Mouse (Mus musculus): ENCODE results near the gene Jade1. TPM values are rescaled to one million over a fixed set of nuclear protein-coding genes. Genes with fewer than 3 reads are reported as not detected.

The Jade1 gene
- 179 and 201 TPM in 2 replicates for polyA plus RNA-seq (2011; ENCODE audit: insufficient read depth, insufficient read length, low read depth, missing spikeins)

DNA sequence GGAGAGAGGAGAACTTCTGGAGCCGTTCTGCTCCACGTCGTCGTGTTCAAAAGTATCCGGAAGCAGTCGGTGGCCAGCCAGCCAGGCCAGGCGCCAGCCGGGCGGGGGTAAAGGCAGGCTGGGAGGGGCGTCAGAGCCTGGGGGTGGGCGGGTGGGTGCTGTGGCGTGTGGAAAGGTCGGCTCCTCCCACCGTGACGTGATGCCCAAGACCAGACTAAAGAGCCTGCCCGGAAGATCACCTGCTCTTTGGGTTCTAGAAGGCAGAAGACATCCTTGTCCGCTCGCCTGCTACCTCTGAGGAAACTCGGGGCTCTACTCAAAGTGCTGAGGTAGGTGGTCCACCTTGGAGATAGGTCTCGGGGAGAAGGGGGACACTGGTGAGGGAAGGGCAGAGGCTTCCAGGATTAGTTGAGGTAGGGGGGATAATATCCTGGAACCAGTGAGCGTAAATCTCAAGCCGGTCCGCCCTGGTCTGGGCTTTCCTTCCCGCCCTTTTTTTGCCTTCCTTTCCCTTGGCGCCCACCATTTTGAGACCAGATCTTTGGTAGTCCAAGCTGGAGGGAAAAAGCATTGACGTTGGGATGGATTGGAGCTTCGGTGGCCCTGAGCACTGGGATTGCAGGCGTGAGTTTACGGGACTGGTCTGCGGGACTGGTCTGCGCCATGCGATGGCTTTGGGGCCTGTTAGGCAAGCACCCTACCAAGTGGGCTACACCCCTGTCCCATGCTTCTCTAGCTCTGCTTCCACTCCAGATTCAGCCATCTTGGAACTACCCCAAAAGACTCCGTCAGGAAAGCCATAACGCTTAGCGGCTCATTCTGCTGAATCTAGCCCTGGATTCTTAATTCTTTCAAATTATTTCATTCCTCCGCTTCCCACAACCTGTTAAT is at the start of gene Jade1:
Gene Jade1, plus strand, starts transcription at position 241 of the 891 bp plus-strand sequence.
- Histone ChIP-seq H3K9me3 (replicated peaks; ENCODE audit: control insufficient read depth, insufficient read depth, low read length, poor library complexity, severe bottlenecking) (no peaks in the 10 kb centered on the region), H3K9ac (ENCODE audit: low read depth, poor library complexity, severe bottlenecking) (peak within 1 kb of the TSS; percentile 82), H3K36me3 (ENCODE audit: control insufficient read depth, insufficient read depth, low read length, poor library complexity, severe bottlenecking) (peaks cover 44% of the 10 kb centered on the region), H3K27ac (ENCODE audit: insufficient read depth, low read length) (peak within 1 kb of the TSS; percentile 78), H3K4me3 (ENCODE audit: low read depth, low read length) (peak within 1 kb of the TSS; percentile 95), H3K4me1 (ENCODE audit: control insufficient read depth, insufficient read depth, low read length) (no peaks in the 10 kb centered on the region), H3K27me3 (ENCODE audit: control insufficient read depth, insufficient read depth, low read length, poor library complexity, severe bottlenecking) (no peaks in the 10 kb centered on the region)
- no peak for TF ChIP-seq CTCF (IDR thresholded peaks at IDR 0.05; ENCODE audit: low read depth, low read length)
- TF ChIP-seq POLR2A (IDR thresholded peaks at IDR 0.05; ENCODE audit: insufficient read depth, low read length) = peak; percentile 95
- 0 out of 2 replicates have a peak, but pooled peaks have one; percentile 22 for TF ChIP-seq EP300 (IDR thresholded peaks at IDR 0.05; ENCODE audit: insufficient read depth, low read depth, low read length)

DNA sequence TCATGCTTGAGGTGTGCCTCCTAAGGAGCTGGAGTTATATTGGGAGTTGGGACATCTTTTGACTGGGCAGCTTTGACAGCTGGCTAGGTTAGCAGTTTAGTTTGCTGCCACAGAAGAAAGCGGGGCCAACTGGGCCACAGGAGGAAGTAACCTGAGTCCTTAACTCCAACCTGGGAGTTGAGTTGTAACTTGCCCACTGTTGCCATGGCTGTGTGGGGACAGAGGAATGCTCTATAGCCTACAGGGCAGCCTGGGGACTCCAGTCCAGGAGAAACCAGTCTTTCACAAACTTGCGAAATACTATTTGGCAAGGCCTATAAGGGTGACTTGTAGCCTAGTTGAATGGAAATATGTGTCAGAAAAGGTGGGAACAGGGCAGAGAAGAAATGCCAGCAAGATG is 46.1 kb upstream of the Jade1 start:
- Histone ChIP-seq H3K36me3 (ENCODE audit: control insufficient read depth, insufficient read depth, low read length, poor library complexity, severe bottlenecking) (peaks cover 27% of the 10 kb centered on the region), H3K4me1 (ENCODE audit: control insufficient read depth, insufficient read depth, low read length) (no peaks in the 10 kb centered on the region), H3K27me3 (ENCODE audit: control insufficient read depth, insufficient read depth, low read length, poor library complexity, severe bottlenecking) (no peaks in the 10 kb centered on the region), H3K27ac (ENCODE audit: insufficient read depth, low read length) (no peak overlapping the region), H3K9me3 (replicated peaks; ENCODE audit: control insufficient read depth, insufficient read depth, low read length, poor library complexity, severe bottlenecking) (no peaks in the 10 kb centered on the region), H3K4me3 (ENCODE audit: low read depth, low read length) (no peak overlapping the region), H3K9ac (ENCODE audit: low read depth, poor library complexity, severe bottlenecking) (no peak overlapping the region)
- TF ChIP-seq POLR2A (IDR thresholded peaks at IDR 0.05; ENCODE audit: insufficient read depth, low read length) (no peak), CTCF (IDR thresholded peaks at IDR 0.05; ENCODE audit: low read depth, low read length) (no peak), EP300 (IDR thresholded peaks at IDR 0.05; ENCODE audit: insufficient read depth, low read depth, low read length) (no peak)

DNA sequence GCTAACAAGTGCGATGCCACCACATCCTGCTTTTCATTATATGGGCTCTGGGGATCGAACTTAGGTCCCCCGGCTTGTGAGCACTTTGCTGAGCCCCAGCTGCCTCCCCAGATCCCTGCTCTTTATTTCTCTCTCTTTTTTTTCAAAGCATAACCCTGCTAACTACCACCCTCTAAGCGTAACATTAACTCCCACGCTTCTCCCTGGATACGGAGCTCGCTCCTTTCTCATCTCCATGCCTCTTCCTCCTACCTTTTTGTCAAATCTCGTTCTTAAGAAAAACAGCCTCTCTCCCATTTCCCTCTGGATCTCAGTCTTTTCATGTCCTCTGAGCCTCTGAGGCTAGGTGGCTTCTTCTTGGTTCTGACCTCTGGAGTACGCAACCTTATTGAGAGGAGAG is 45.3 kb upstream of the Jade1 start:
- TF ChIP-seq EP300 (IDR thresholded peaks at IDR 0.05; ENCODE audit: insufficient read depth, low read depth, low read length) = no peak
- TF ChIP-seq POLR2A (IDR thresholded peaks at IDR 0.05; ENCODE audit: insufficient read depth, low read length) = no peak
- TF ChIP-seq CTCF (IDR thresholded peaks at IDR 0.05; ENCODE audit: low read depth, low read length) = no peak
- H3K9ac ChIP-seq (ENCODE audit: low read depth, poor library complexity, severe bottlenecking) = no peak overlapping the region
- no peak overlapping the region for H3K4me3 ChIP-seq (ENCODE audit: low read depth, low read length)
- no peaks in the 10 kb centered on the region for H3K9me3 ChIP-seq (replicated peaks; ENCODE audit: control insufficient read depth, insufficient read depth, low read length, poor library complexity, severe bottlenecking)
- no peaks in the 10 kb centered on the region for H3K27me3 ChIP-seq (ENCODE audit: control insufficient read depth, insufficient read depth, low read length, poor library complexity, severe bottlenecking)
- H3K4me1 ChIP-seq (ENCODE audit: control insufficient read depth, insufficient read depth, low read length) = no peaks in the 10 kb centered on the region
- H3K36me3 ChIP-seq (ENCODE audit: control insufficient read depth, insufficient read depth, low read length, poor library complexity, severe bottlenecking) = peaks cover 30% of the 10 kb centered on the region
- no peak overlapping the region for H3K27ac ChIP-seq (ENCODE audit: insufficient read depth, low read length)

DNA sequence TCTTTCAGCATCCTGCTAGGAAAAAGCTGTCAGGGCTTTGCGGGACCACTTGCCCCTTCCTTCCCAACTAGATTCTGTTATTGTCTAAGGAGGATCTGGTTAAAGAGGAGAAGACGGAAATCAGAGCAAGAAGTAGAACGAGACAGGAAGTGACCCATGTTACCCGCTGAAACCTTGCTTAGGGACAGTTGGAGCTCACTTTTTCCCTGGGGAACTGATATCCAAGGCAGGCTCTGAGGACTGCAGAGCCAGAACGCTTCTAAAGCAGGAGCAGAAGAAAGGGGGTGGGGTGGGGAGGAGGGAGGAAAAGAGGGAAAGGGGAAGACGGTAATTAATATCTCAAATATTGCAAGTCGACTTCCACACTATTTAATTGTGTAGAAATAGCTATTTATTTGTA is 44.8 kb upstream of the Jade1 start:
- H3K27ac ChIP-seq (ENCODE audit: insufficient read depth, low read length) = no peak overlapping the region
- no peak overlapping the region for H3K9ac ChIP-seq (ENCODE audit: low read depth, poor library complexity, severe bottlenecking)
- no peak overlapping the region for H3K4me3 ChIP-seq (ENCODE audit: low read depth, low read length)
- no peak for TF ChIP-seq POLR2A (IDR thresholded peaks at IDR 0.05; ENCODE audit: insufficient read depth, low read length)
- no peaks in the 10 kb centered on the region for H3K27me3 ChIP-seq (ENCODE audit: control insufficient read depth, insufficient read depth, low read length, poor library complexity, severe bottlenecking)
- no peaks in the 10 kb centered on the region for H3K9me3 ChIP-seq (replicated peaks; ENCODE audit: control insufficient read depth, insufficient read depth, low read length, poor library complexity, severe bottlenecking)
- H3K36me3 ChIP-seq (ENCODE audit: control insufficient read depth, insufficient read depth, low read length, poor library complexity, severe bottlenecking) = peaks cover 29% of the 10 kb centered on the region
- no peaks in the 10 kb centered on the region for H3K4me1 ChIP-seq (ENCODE audit: control insufficient read depth, insufficient read depth, low read length)

DNA sequence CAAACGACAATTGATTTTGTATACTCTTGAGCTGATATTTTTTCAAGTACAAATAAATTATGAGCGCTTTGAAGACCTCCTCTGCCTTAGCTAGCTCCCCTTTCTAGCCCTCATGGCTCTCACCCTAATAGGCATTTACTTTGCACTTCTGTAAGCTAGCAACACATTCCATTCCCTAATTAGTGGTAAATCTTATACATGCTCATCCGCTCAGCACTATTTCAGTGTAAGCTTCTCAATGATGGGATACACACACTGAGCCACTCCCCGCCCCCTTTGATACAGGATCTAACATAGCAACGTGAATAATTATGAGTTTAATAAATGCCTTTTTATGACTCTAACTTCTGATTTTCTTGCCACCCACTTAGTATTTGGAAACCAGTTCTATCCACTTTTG is 41.5 kb upstream of the Jade1 start:
- Histone ChIP-seq H3K27me3 (ENCODE audit: control insufficient read depth, insufficient read depth, low read length, poor library complexity, severe bottlenecking) (no peaks in the 10 kb centered on the region), H3K9me3 (replicated peaks; ENCODE audit: control insufficient read depth, insufficient read depth, low read length, poor library complexity, severe bottlenecking) (no peaks in the 10 kb centered on the region), H3K4me1 (ENCODE audit: control insufficient read depth, insufficient read depth, low read length) (no peaks in the 10 kb centered on the region), H3K9ac (ENCODE audit: low read depth, poor library complexity, severe bottlenecking) (no peak overlapping the region), H3K27ac (ENCODE audit: insufficient read depth, low read length) (no peak overlapping the region), H3K4me3 (ENCODE audit: low read depth, low read length) (no peak overlapping the region), H3K36me3 (ENCODE audit: control insufficient read depth, insufficient read depth, low read length, poor library complexity, severe bottlenecking) (peaks cover 19% of the 10 kb centered on the region)
- TF ChIP-seq EP300 (IDR thresholded peaks at IDR 0.05; ENCODE audit: insufficient read depth, low read depth, low read length) = no peak
- TF ChIP-seq POLR2A (IDR thresholded peaks at IDR 0.05; ENCODE audit: insufficient read depth, low read length) = no peak
- no peak for TF ChIP-seq CTCF (IDR thresholded peaks at IDR 0.05; ENCODE audit: low read depth, low read length)

DNA sequence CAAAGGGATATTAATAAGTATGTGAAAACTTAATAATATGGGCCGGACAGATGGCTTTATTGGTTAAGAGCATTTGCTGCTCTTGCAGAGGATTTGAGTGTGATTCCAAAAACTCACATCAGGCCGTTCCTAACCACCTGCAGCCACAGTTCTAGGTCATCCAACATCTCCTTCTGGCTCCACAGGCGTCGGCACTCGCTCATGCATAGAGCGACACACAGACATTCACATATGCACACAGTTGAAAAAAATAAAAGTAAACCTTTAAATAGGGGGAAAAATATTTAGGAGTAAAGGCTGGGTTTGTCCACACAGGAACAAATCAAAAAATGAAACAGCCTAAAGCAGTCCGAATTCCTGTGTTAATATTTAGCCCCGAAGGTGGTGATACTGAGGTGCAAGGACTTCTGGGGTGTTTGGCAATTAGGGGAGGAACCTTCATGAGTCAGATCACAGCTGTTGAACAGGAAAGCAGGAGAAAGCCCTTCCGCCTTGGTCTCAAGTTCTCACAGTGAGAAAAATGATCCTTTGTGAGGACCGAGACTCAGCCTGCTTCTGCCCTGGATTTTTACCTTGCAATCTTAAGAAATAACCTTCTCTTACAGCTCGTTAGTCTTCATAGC is 40.7 kb upstream of the Jade1 start:
- peaks cover 20% of the 10 kb centered on the region for H3K36me3 ChIP-seq (ENCODE audit: control insufficient read depth, insufficient read depth, low read length, poor library complexity, severe bottlenecking)
- no peak overlapping the region for H3K4me3 ChIP-seq (ENCODE audit: low read depth, low read length)
- no peaks in the 10 kb centered on the region for H3K4me1 ChIP-seq (ENCODE audit: control insufficient read depth, insufficient read depth, low read length)
- no peak overlapping the region for H3K27ac ChIP-seq (ENCODE audit: insufficient read depth, low read length)
- H3K27me3 ChIP-seq (ENCODE audit: control insufficient read depth, insufficient read depth, low read length, poor library complexity, severe bottlenecking) = no peaks in the 10 kb centered on the region
- TF ChIP-seq EP300 (IDR thresholded peaks at IDR 0.05; ENCODE audit: insufficient read depth, low read depth, low read length) (no peak), CTCF (IDR thresholded peaks at IDR 0.05; ENCODE audit: low read depth, low read length) (no peak)
- H3K9ac ChIP-seq (ENCODE audit: low read depth, poor library complexity, severe bottlenecking) = no peak overlapping the region
- no peaks in the 10 kb centered on the region for H3K9me3 ChIP-seq (replicated peaks; ENCODE audit: control insufficient read depth, insufficient read depth, low read length, poor library complexity, severe bottlenecking)
